Mouse (Mus musculus) neural tube, embryonic 13.5 days (tissue): ENCODE data around the gene Nap1l5. TPM values are rescaled to one million over a fixed set of nuclear protein-coding genes. Genes with fewer than 3 reads are reported as not detected.

ENCODE experiments used
- ATAC-seq: fragments of 200-750 bp; cut with Nextera tagmentation; 2 replicates; pipeline ENCODE4 v1.8.0; 2017; ENCODE audit warnings: low read depth, mild to moderate bottlenecking, moderate TSS enrichment, moderate library complexity
- H3K27ac ChIP-seq: fragments of 300-500 bp; sonication (generic); replicated peaks from 2 replicates; pipeline ENCODE4 v1.5.1; 2015; ENCODE audit warnings: moderate library complexity, mild to moderate bottlenecking, inconsistent platforms
- H3K27me3 ChIP-seq: fragments of 300-500 bp; sonication (generic); 2 replicates; pipeline ENCODE4 v1.6.1; 2015; ENCODE audit warnings: mild to moderate bottlenecking, inconsistent platforms
- H3K36me3 ChIP-seq: fragments of 300-500 bp; sonication (generic); 2 replicates; pipeline ENCODE4 v1.6.1; 2015; ENCODE audit warnings: mild to moderate bottlenecking, inconsistent platforms
- H3K4me1 ChIP-seq: fragments of 300-500 bp; sonication (generic); replicated peaks from 2 replicates; pipeline ENCODE4 v1.6.1; 2015; ENCODE audit warnings: inconsistent platforms
- H3K4me2 ChIP-seq: fragments of 300-500 bp; sonication (generic); 2 replicates; pipeline ENCODE4 v1.6.1; 2015; ENCODE audit warnings: inconsistent platforms, mild to moderate bottlenecking, moderate library complexity
- H3K4me3 ChIP-seq: fragments of 300-500 bp; sonication (generic); 2 replicates; pipeline ENCODE4 v1.5.1; 2015; ENCODE audit warnings: mild to moderate bottlenecking, inconsistent platforms
- H3K9ac ChIP-seq: fragments of 300-500 bp; sonication (generic); 2 replicates; pipeline ENCODE4 v1.6.1; 2015; ENCODE audit warnings: moderate library complexity, mild to moderate bottlenecking, inconsistent platforms
- H3K9me3 ChIP-seq: fragments of 300-500 bp; sonication (generic); 2 replicates; pipeline ENCODE4 v1.6.1; 2016; ENCODE audit warnings: inconsistent platforms
- WGBS: fragments of 180-500 bp; shearing (Covaris S2); methylation state at CpG from one replicate; pipeline ENCODE4 v1.1.7; 2015; 5-methylcytosine and 5-hydroxymethylcytosine counted together
- polyA plus RNA-seq: library from polyadenylated mRNA; unstranded; fragments of >200 nt; fragmentation: Nextera tagmentation; extraction: Ambion mirVana; gene quantifications from 2 replicates; pipeline ENCODE4 v1.2.1, GENCODE M21; 2015

Gene Nap1l5
- polyA plus RNA-seq, 1 experiment from 2014 or later: 176 TPM

DNA sequence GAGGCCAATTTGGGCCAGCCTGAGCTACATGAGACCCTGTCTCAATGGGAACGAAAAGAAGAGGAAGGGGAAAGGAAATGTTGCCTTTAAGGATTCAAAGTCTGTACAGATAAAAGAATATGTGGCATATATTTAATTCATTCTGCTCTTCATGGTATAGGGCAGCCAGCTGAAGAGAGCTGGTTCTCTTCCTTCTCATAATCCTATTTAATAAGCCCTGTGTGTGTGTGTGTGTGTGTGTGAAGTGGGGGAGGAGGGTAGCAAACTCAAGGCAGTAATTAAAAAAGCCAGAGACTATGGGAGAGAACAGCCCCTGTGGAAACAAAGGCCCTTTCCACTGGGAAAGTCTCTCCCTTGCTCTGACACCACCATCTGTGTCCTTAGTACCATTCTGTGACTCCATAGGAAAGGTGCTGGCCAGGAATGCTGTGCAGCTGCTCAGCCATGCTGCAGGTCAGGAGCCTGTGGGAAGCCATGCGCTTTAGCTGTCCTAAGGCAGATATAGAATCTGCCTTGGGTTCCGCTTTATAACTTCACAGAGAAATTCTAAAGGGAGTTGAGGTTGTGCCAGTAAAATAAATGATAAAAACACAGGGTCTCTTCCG, 43.1 kb downstream of the Nap1l5 start:
- no peaks in the 10 kb centered on the region for H3K4me1 ChIP-seq
- no peak; the same call in 1 of the 2 replicates for ATAC-seq
- H3K27me3 ChIP-seq: no peaks in the 10 kb centered on the region
- WGBS: 86% methylated on average over 4 of the region's 4 CpGs
- H3K4me3 ChIP-seq: no peak overlapping the region
- H3K9ac ChIP-seq: no peak overlapping the region
- H3K27ac ChIP-seq: no peak overlapping the region
- no peaks in the 10 kb centered on the region for H3K9me3 ChIP-seq
- H3K4me2 ChIP-seq: no peak overlapping the region
- peaks cover 16% of the 10 kb centered on the region; the same call in 1 of the 2 replicates for H3K36me3 ChIP-seq

DNA sequence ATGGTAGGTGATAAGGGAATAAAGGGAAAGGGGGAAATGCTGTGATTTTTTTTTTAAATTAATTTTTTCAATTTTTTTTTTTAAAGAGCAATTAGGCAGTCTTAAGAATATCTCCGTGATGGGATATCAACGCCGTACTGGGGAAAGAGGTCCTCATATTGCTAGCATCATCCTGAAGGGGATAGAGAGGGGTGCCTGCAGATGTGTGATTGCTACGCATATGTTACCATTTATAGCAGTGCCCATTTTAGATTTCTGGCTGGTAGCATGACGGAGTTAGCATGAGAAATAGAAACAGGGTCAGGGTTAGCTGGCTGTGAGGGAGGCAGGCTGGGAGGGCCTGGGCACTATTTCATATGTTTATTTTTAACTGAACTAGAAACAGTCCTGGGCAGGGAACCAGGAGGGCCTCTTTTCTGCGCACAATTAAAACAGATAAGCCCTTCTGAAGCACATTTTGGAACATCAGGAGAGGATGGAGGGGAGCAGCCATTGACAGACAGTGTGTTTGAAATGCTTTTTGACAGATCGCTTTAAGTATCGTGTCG, 44.4 kb downstream of the Nap1l5 start:
- Histone ChIP-seq H3K27me3 (no peaks in the 10 kb centered on the region), H3K36me3 (peaks cover 19% of the 10 kb centered on the region; the same call in 1 of the 2 replicates), H3K9me3 (no peaks in the 10 kb centered on the region), H3K9ac (no peak overlapping the region), H3K4me2 (no peak overlapping the region), H3K4me3 (no peak overlapping the region), H3K4me1 (no peaks in the 10 kb centered on the region), H3K27ac (no peak overlapping the region)
- 83% methylated on average over 9 of the region's 9 CpGs for WGBS
- no peak for ATAC-seq

DNA sequence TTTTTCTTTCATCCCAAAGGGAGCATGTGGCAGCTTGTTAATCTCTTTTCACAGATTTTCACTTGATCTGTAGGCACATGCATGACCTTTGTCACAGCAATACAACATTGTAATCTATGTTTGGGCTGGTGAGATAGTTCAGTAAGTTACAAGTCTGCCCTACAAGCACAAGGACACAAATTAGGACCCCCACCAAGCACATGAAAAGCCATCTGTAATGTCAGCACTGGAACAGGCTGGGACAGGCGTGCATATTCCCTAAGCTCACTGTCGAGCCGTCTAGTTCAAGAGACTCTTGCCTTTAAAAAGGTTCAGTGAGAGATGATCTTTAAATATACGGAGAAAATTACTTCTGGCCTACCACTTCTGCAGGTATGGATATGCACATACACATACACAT, 47.4 kb downstream of the Nap1l5 start:
- Histone ChIP-seq H3K36me3 (peaks cover 15% of the 10 kb centered on the region; the same call in 1 of the 2 replicates), H3K27ac (no peak overlapping the region), H3K4me2 (no peak overlapping the region), H3K4me3 (no peak overlapping the region), H3K9ac (no peak overlapping the region), H3K9me3 (no peaks in the 10 kb centered on the region), H3K4me1 (peaks cover 12% of the 10 kb centered on the region), H3K27me3 (no peaks in the 10 kb centered on the region)
- WGBS: 83% methylated on average over 4 of the region's 4 CpGs
- no peak for ATAC-seq

DNA sequence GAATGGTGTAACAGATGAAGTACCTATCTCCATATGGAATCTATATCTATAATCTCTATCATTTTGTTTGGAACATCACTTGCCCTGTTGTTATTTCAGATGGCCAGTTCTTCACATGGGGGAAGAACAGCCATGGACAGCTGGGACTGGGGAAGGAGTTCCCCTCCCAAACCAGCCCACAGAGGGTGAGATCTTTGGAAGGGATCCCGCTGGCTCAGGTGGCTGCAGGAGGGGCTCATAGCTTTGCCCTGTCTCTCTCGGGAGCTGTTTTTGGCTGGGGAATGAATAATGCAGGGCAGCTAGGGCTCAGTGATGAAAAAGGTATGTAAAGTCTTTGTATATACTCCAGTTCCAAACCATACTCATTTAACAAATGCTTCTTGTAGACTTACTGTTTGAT, 50.4 kb downstream of the Nap1l5 start:
- Histone ChIP-seq H3K9ac (no peak overlapping the region), H3K4me2 (no peak overlapping the region), H3K4me3 (no peak overlapping the region), H3K27me3 (no peaks in the 10 kb centered on the region), H3K4me1 (peaks cover 12% of the 10 kb centered on the region), H3K27ac (no peak overlapping the region), H3K36me3 (peaks cover 19% of the 10 kb centered on the region), H3K9me3 (no peaks in the 10 kb centered on the region)
- ATAC-seq: no peak; the same call in 1 of the 2 replicates
- WGBS: 62% methylated on average over 2 of the region's 2 CpGs

DNA sequence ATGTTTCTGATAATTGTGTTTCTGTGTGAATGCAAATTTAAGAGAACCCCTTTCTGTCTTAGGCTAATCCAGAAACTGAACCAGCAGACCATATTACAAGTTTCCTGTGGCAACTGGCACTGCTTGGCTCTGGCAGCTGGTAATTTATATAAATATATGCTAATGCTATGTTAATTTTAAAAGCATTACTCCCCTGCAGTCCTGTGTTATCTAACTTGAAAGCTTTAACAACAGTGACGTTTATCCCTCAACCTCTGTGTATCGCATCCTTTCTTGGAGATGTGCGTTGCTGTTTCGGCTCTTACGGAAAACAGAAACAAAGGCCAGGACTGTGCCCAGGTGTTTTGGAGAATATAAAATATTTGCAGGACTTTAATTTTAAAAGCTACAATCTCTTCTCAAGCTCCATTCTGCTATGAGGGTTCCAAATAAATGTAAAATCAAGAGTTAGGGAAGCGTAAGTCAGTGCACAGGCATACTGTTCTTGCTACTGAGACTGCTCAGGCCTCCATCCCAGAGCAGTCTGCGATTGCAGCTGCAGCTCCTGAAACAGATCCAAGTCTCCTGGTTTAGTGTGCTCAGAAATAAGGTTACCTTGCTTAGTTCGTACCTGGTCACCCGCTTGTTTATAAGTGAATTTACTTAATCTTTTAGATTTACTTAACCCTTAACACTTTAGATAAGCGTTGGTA, 51.1 kb downstream of the Nap1l5 start:
- Histone ChIP-seq H3K4me3 (no peak overlapping the region), H3K9ac (no peak overlapping the region), H3K27ac (no peak overlapping the region), H3K4me1 (peaks cover 12% of the 10 kb centered on the region), H3K9me3 (no peaks in the 10 kb centered on the region), H3K36me3 (peaks cover 19% of the 10 kb centered on the region), H3K4me2 (no peak overlapping the region), H3K27me3 (no peaks in the 10 kb centered on the region)
- ATAC-seq: 0 out of 2 replicates have a peak, but pooled peaks have one; percentile 47
- WGBS: 78% methylated on average over 10 of the region's 10 CpGs

Other genes starting within 250 kb of the Nap1l5 start
- gene Herc3, start 75.6 kb downstream of the Nap1l5 start, polyA plus RNA-seq: 18.3 and 20.1 TPM in 2 replicates
- gene Fam13a, start 117.5 kb upstream of the Nap1l5 start, polyA plus RNA-seq: 7.0 and 9.5 TPM in 2 replicates